Mouse (Mus musculus): ENCODE data around the gene Vps8. TPM values are rescaled to one million over a fixed set of nuclear protein-coding genes. Genes with fewer than 3 reads are reported as not detected.

Vps8 gene
- polyA plus RNA-seq, 1 experiment from 2014 or later, result 36.6 TPM

GRCm38 (mm10) chr16:21411779-21412178 lies 11.1 kb upstream of the Vps8 start:
- no peak for ATAC-seq (replicated peaks)
- no peak overlapping the region for H3K4me3 ChIP-seq
- no peaks in the 10 kb centered on the region for H3K27me3 ChIP-seq
- H3K4me2 ChIP-seq (replicated peaks), result no peak overlapping the region
- H3K9me3 ChIP-seq, result no peaks in the 10 kb centered on the region
- no peaks in the 10 kb centered on the region for H3K4me1 ChIP-seq
- H3K9ac ChIP-seq (replicated peaks), result no peak overlapping the region
- H3K36me3 ChIP-seq, result no peaks in the 10 kb centered on the region
- no peak overlapping the region for H3K27ac ChIP-seq (replicated peaks)

GRCm38 (mm10) chr16:21412593-21413047 lies 10.3 kb upstream of the Vps8 start:
- H3K4me2 ChIP-seq (replicated peaks), result no peak overlapping the region
- peak; percentile 84 for ATAC-seq (replicated peaks)
- no peaks in the 10 kb centered on the region for H3K27me3 ChIP-seq
- H3K9me3 ChIP-seq, result no peaks in the 10 kb centered on the region
- no peaks in the 10 kb centered on the region for H3K4me1 ChIP-seq
- no peak overlapping the region for H3K4me3 ChIP-seq
- no peaks in the 10 kb centered on the region for H3K36me3 ChIP-seq
- H3K27ac ChIP-seq (replicated peaks), result no peak overlapping the region
- 20% methylated on average over 8 of the region's 8 CpGs for WGBS
- no peak overlapping the region for H3K9ac ChIP-seq (replicated peaks)

DNA sequence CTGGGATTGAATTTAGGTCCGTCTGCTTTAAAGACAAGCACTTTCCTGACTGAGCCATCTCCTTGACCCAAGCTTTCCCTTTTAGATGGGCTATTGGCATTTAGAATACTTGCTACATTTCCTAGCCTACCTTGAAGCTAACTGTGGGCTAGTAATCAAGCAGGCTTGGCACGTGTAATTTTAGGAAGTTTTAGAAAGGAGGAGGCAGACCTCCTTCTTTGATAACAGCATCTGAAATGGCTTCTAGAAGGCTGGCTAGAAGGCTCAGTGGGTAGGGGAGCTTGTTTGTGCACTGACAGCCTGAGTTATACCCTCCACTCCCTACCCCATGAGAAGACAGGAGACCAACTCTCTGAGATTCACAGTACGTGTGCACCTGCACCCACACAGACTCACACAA lies 9.1 kb upstream of the Vps8 start:
- Histone ChIP-seq H3K4me2 (replicated peaks) (no peak overlapping the region), H3K4me1 (no peaks in the 10 kb centered on the region), H3K4me3 (no peak overlapping the region), H3K27ac (replicated peaks) (no peak overlapping the region), H3K9ac (replicated peaks) (no peak overlapping the region), H3K27me3 (no peaks in the 10 kb centered on the region), H3K36me3 (no peaks in the 10 kb centered on the region), H3K9me3 (no peaks in the 10 kb centered on the region)
- ATAC-seq (replicated peaks), result no peak
- WGBS, result 76% methylated on average over 3 of the region's 3 CpGs

DNA sequence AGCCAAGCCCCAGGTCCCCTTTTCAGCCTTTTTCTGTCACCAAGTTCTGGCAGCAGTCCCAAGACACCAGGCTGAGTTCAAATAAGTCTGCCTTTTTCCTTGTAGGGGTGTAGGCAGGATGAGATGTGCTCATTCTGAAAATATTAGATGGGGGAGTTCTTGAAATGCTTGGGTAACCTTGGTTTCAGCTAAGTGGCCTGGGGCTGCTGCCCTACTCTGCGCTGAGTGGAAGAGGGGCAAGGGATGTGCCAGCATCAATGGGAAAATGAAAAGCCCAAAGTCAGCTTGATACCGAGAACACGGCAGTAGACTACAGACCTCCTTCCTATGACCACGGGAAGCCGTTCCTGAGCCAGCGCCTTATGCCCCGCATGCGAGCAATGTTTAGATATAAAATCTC lies 7.8 kb upstream of the Vps8 start:
- WGBS, result 92% methylated on average over 8 of the region's 8 CpGs
- Histone ChIP-seq H3K36me3 (no peaks in the 10 kb centered on the region), H3K4me2 (replicated peaks) (no peak overlapping the region), H3K4me3 (no peak overlapping the region), H3K4me1 (no peaks in the 10 kb centered on the region), H3K27me3 (no peaks in the 10 kb centered on the region), H3K27ac (replicated peaks) (no peak overlapping the region), H3K9me3 (no peaks in the 10 kb centered on the region), H3K9ac (replicated peaks) (no peak overlapping the region)
- ATAC-seq (replicated peaks), result no peak

DNA sequence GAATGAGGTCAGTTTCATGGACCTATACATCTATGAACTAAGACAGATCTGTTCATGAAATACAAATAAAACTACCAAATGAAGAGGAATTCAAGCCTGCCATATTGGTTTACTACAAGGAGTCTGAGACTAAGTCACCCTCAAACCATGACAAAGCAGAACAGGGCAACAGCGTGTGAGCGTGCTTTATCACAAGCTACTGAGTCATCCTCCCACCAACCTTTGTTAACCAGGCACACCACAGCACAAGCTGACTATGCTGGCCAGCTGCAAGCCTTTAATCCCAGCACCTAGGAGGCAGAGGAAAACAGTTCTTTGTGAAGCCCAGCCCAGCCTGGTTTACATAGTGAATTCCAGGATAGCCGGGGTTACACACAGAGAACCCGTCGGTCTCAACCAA lies 4.9 kb upstream of the Vps8 start:
- Histone ChIP-seq H3K4me1 (peaks cover 3% of the 10 kb centered on the region; the same call in 1 of the 2 replicates), H3K4me3 (no peak overlapping the region), H3K9me3 (no peaks in the 10 kb centered on the region), H3K27me3 (no peaks in the 10 kb centered on the region), H3K27ac (replicated peaks) (no peak overlapping the region), H3K36me3 (no peaks in the 10 kb centered on the region), H3K4me2 (replicated peaks) (no peak overlapping the region), H3K9ac (replicated peaks) (no peak overlapping the region)
- ATAC-seq (replicated peaks), result no peak
- WGBS, result 41% methylated on average over 5 of the region's 5 CpGs

DNA sequence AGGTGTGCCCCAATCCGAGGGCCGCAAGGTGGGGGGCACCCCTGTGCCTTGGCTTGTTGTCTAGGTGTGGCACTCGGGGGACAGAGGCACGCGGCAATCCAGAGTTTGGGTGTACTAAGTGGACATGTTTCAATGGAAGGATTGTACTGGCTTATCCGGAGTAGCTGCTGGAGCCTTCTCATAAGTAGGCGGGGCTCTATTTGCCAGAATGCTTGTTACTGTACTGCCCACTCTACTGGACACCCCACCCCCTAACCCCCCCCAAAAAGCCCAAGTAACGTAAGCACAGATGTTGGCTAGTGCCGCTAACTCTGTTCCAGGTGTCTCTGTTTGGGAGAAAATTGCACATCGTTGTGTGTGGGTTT lies 610 bp downstream of the Vps8 start:
- H3K27ac ChIP-seq (replicated peaks), result peak overlapping the region; percentile 61
- WGBS, result 4% methylated on average over 10 of the region's 10 CpGs
- no peaks in the 10 kb centered on the region for H3K9me3 ChIP-seq
- H3K36me3 ChIP-seq, result no peaks in the 10 kb centered on the region
- H3K4me2 ChIP-seq (replicated peaks), result peak overlapping the region; percentile 96
- peak overlapping the region; percentile 87 for H3K4me3 ChIP-seq
- ATAC-seq (replicated peaks), result no peak; the same call in 1 of the 2 replicates
- peaks cover 3% of the 10 kb centered on the region; the same call in 1 of the 2 replicates for H3K4me1 ChIP-seq
- H3K9ac ChIP-seq (replicated peaks), result peak overlapping the region; percentile 87
- no peaks in the 10 kb centered on the region for H3K27me3 ChIP-seq

DNA sequence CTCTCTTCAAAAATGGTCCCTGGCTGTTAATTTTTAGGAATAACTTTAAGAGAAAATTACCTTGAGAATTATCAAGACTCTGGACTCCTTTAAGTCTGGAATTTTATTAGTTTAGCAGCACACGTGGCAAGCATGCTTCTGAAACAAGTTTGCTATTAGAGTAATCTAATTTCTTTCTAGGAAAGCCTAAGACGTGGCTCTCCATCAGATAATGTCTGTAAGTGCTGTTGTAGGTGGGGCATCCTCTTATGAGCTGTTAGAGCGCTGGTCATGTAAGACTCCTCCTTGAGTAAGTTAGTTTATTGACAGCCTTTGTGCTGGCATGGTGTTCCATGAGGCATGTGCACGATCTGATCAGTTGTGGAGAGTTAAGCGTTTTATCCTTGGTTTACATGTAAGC lies 5.2 kb downstream of the Vps8 start:
- Histone ChIP-seq H3K36me3 (no peaks in the 10 kb centered on the region), H3K27ac (replicated peaks) (no peak overlapping the region), H3K4me2 (replicated peaks) (no peak overlapping the region), H3K4me3 (no peak overlapping the region), H3K9ac (replicated peaks) (no peak overlapping the region), H3K27me3 (no peaks in the 10 kb centered on the region), H3K9me3 (no peaks in the 10 kb centered on the region), H3K4me1 (no peaks in the 10 kb centered on the region)
- no peak for ATAC-seq (replicated peaks)
- 86% methylated on average over 5 of the region's 5 CpGs for WGBS

DNA sequence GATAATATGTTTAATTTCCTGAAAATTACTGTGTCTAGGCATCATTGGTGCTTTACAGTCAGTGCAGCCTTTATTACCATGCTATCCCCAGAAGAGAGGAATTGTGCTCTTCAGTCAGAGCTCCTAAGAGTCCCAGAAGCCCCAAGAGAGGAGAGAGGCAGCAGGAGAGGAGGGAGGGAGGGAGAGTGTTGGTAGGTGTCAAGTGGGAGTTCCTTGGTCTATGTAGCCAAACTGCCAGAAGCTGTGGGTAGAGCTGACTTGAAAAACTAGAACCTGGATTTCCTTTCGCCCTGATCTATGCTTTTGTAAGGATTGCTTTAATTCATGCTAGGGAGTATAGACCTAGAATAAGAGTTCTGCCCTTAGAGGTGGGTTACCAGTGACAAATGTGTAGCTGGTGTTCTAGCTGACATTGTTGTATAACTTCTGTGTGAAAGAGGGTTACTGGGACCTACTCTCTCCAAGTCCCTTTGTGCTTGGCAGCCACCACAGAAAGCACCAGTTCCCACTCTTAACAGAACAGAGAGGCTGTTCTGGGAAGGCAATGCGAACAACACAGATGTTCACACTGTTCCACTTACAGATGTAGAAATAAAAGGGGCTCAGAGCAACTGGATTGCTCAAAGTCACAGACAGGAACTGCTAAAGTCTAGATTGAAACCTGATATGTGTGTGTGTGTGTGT lies 7.6 kb downstream of the Vps8 start:
- H3K9me3 ChIP-seq, result no peaks in the 10 kb centered on the region
- no peak overlapping the region for H3K9ac ChIP-seq (replicated peaks)
- WGBS, result 85% methylated on average over 2 of the region's 2 CpGs
- H3K36me3 ChIP-seq, result peaks cover 8% of the 10 kb centered on the region; the same call in 1 of the 2 replicates
- H3K27me3 ChIP-seq, result no peaks in the 10 kb centered on the region
- ATAC-seq (replicated peaks), result no peak
- no peak overlapping the region for H3K4me3 ChIP-seq
- no peak overlapping the region for H3K4me2 ChIP-seq (replicated peaks)
- no peak overlapping the region for H3K27ac ChIP-seq (replicated peaks)
- no peaks in the 10 kb centered on the region for H3K4me1 ChIP-seq

DNA sequence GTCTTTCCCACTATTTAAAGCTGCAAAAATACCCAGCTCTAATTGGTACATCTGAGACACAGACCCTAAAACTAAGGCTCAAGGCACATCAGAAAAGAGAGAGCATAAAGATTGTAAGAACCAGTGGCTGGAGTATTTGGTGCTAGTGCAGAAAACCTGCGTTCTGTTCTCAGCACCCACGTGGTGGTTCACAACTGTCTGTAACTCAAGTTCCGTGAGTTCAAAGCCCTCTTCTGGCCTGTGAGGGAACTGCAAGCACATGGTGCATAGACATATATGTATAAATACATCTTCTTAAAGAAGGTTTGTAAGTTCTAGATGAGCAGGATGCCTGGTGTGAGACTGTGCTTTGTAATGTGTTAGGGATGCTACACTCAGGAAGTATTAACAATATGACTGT lies 8.7 kb downstream of the Vps8 start:
- 94% methylated on average over 3 of the region's 3 CpGs for WGBS
- Histone ChIP-seq H3K36me3 (peaks cover 8% of the 10 kb centered on the region; the same call in 1 of the 2 replicates), H3K9me3 (no peaks in the 10 kb centered on the region), H3K4me3 (no peak overlapping the region), H3K27me3 (no peaks in the 10 kb centered on the region), H3K4me2 (replicated peaks) (no peak overlapping the region), H3K4me1 (no peaks in the 10 kb centered on the region), H3K27ac (replicated peaks) (no peak overlapping the region), H3K9ac (replicated peaks) (no peak overlapping the region)
- ATAC-seq (replicated peaks), result no peak

- 39% methylated on average over 3 of the region's 3 CpGs for WGBS
- no peak overlapping the region for H3K27ac ChIP-seq (replicated peaks)
- no peaks in the 10 kb centered on the region for H3K27me3 ChIP-seq
- H3K9ac ChIP-seq (replicated peaks), result no peak overlapping the region
- H3K36me3 ChIP-seq, result peaks cover 13% of the 10 kb centered on the region; the same call in 1 of the 2 replicates
- H3K4me2 ChIP-seq (replicated peaks), result no peak overlapping the region
- no peak for ATAC-seq (replicated peaks)
- H3K4me3 ChIP-seq, result no peak overlapping the region
- H3K9me3 ChIP-seq, result no peaks in the 10 kb centered on the region
- no peaks in the 10 kb centered on the region for H3K4me1 ChIP-seq
Observed at GRCm38 (mm10) chr16:21433543-21433942, 10.6 kb downstream of the Vps8 start.

- H3K4me3 ChIP-seq, result no peak overlapping the region
Observed at GRCm38 (mm10) chr16:21441012-21441411, 18.1 kb downstream of the Vps8 start.

DNA sequence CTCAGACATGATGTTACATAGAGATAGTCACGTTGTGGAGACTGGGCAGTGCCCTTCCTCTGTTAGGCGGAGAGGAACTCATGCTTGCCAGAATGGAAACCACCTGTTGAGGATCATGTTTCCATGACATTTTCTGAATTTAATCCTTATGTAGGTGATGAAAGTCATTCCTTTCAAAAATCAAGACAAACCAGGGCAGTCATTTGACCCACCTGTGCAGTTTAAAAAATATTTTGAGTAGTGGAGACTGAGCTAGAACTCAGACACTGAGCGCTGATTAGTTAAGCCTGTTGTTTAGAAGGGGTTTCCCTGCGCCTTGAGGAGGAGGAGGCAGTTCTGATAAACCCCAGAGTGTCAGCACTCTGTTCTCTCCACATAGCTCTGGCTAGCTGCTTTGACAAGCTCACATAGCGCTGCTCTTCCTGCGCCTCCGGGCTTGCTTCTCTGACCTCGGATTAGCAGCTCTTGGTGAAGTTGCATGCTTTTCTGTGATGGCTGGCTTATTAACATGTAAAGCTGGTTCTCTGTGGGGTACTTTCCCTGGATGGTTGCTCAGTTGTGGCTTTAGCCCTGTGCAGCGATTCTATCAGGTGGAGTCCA lies 22.2 kb downstream of the Vps8 start:
- ATAC-seq (replicated peaks), result no peak
- Histone ChIP-seq H3K9me3 (no peaks in the 10 kb centered on the region), H3K27ac (replicated peaks) (no peak overlapping the region), H3K36me3 (peaks cover 17% of the 10 kb centered on the region; the same call in 1 of the 2 replicates), H3K4me2 (replicated peaks) (no peak overlapping the region), H3K27me3 (no peaks in the 10 kb centered on the region), H3K9ac (replicated peaks) (no peak overlapping the region), H3K4me1 (no peaks in the 10 kb centered on the region), H3K4me3 (no peak overlapping the region)
- WGBS, result 53% methylated on average over 9 of the region's 9 CpGs

More at GRCm38 (mm10) chr16:21441012-21441411, 18.1 kb downstream of the Vps8 start:
- Histone ChIP-seq H3K4me2 (replicated peaks) (no peak overlapping the region), H3K9me3 (no peaks in the 10 kb centered on the region), H3K27ac (replicated peaks) (no peak overlapping the region), H3K27me3 (no peaks in the 10 kb centered on the region), H3K4me1 (no peaks in the 10 kb centered on the region), H3K9ac (replicated peaks) (no peak overlapping the region), H3K36me3 (peaks cover 27% of the 10 kb centered on the region; the same call in 1 of the 2 replicates)
- no peak for ATAC-seq (replicated peaks)

GRCm38 (mm10) chr16:21447447-21447846 lies 24.5 kb downstream of the Vps8 start:
- H3K9me3 ChIP-seq, result no peaks in the 10 kb centered on the region
- no peaks in the 10 kb centered on the region for H3K27me3 ChIP-seq
- H3K4me1 ChIP-seq, result no peaks in the 10 kb centered on the region
- ATAC-seq (replicated peaks), result no peak
- H3K36me3 ChIP-seq, result peaks cover 16% of the 10 kb centered on the region; the same call in 1 of the 2 replicates
- 94% methylated on average over 5 of the region's 5 CpGs for WGBS
- H3K4me3 ChIP-seq, result no peak overlapping the region
- H3K4me2 ChIP-seq (replicated peaks), result no peak overlapping the region
- no peak overlapping the region for H3K27ac ChIP-seq (replicated peaks)
- H3K9ac ChIP-seq (replicated peaks), result no peak overlapping the region
